In genomic region chr5:125056331-125056695, GRCm38 (mm10) we compare ENCODE assay signal across 9 mouse cellular contexts. TPM values are rescaled to one million over a fixed set of nuclear protein-coding genes. Genes with fewer than 3 reads are reported as not detected.
DNase-seq lines count a peak whose midpoint lies in the region; ATAC-seq lines count a peak whose summit lies in the region.
"Had no signal": no experiment of that assay in that cellular context is flagged by ENCODE, and none has a peak within 500 bp of the region (broad histone marks: within the 10 kb centered on the region; RNA-seq: fewer than 3 reads in every experiment).

No protein-coding gene starts in this region.

- no peaks in the 10 kb centered on the region for H3K27me3 ChIP-seq in heart, embryonic 15.5 days
- no peaks in the 10 kb centered on the region for H3K27me3 ChIP-seq in forebrain, embryonic 16.5 days (replicated peaks; ENCODE audit: control insufficient read depth, insufficient read depth, low read length)
- no peaks in the 10 kb centered on the region for H3K27me3 ChIP-seq in midbrain, embryonic 13.5 days

- H3K9me3 ChIP-seq in heart, embryonic 15.5 days (replicated peaks), result no peaks in the 10 kb centered on the region
- H3K9me3 ChIP-seq in forebrain, embryonic 16.5 days (ENCODE audit: control insufficient read depth, low read length), result no peaks in the 10 kb centered on the region
- H3K9me3 ChIP-seq in midbrain, embryonic 13.5 days, result no peaks in the 10 kb centered on the region

- intact Hi-C loops in heart, postnatal 10 days (cut with DNase I), result no loop called here

- peak overlapping the region; percentile 82 for H3K27ac ChIP-seq in heart, embryonic 15.5 days
- no peak overlapping the region for H3K27ac ChIP-seq in forebrain, embryonic 16.5 days (ENCODE audit: low read length)
- H3K27ac ChIP-seq in midbrain, embryonic 13.5 days, result peak overlapping the region; percentile 19; the same call in 1 of the 2 replicates

- no peak for ATAC-seq in heart, embryonic 15.5 days (replicated peaks; ENCODE audit: insufficient number of reproducible peaks, insufficient read depth, low FRiP score, low read depth)
- ATAC-seq in forebrain, embryonic 16.5 days, result no peak
- ATAC-seq in midbrain, embryonic 13.5 days, result no peak

- 41% methylated on average over 6 of the region's 6 CpGs for WGBS in heart, embryonic 15.5 days
- 22% methylated on average over 6 of the region's 6 CpGs for WGBS in forebrain, embryonic 16.5 days
- 12% methylated on average over 6 of the region's 6 CpGs for WGBS in midbrain, embryonic 13.5 days

- peaks cover 5% of the 10 kb centered on the region; the same call in 1 of the 2 replicates for H3K36me3 ChIP-seq in heart, embryonic 15.5 days
- H3K36me3 ChIP-seq in forebrain, embryonic 16.5 days (ENCODE audit: control insufficient read depth, insufficient read depth), result no peaks in the 10 kb centered on the region
- H3K36me3 ChIP-seq in midbrain, embryonic 13.5 days, result peaks cover 20% of the 10 kb centered on the region

- peaks cover 98% of the 10 kb centered on the region for H3K4me1 ChIP-seq in heart, embryonic 15.5 days (replicated peaks)
- peaks cover 59% of the 10 kb centered on the region for H3K4me1 ChIP-seq in forebrain, embryonic 16.5 days (replicated peaks; ENCODE audit: control insufficient read depth, insufficient read depth, low read length)
- H3K4me1 ChIP-seq in midbrain, embryonic 13.5 days (replicated peaks), result peaks cover 61% of the 10 kb centered on the region

- H3K9ac ChIP-seq in heart, embryonic 15.5 days, result no peak overlapping the region
- H3K9ac ChIP-seq in forebrain, embryonic 16.5 days (replicated peaks; ENCODE audit: low read depth, low read length), result no peak overlapping the region
- H3K9ac ChIP-seq in midbrain, embryonic 13.5 days (replicated peaks), result no peak overlapping the region

- H3K4me3 ChIP-seq in heart, embryonic 15.5 days, result peak overlapping the region; percentile 46
- H3K4me3 ChIP-seq in forebrain, embryonic 16.5 days (replicated peaks; ENCODE audit: low read length), result no peak overlapping the region
- H3K4me3 ChIP-seq in midbrain, embryonic 13.5 days (replicated peaks), result no peak overlapping the region

- no peak for DNase-seq in heart, postnatal 10 days
- DNase-seq in adrenal gland, postnatal 25 days, result peak; percentile 57
- DNase-seq in thymus, adult 18-20 months, result no peak
- DNase-seq in layer of hippocampus, postnatal 10 days (ENCODE audit: low spot score in 2 of 2), result no peak
- no peak for DNase-seq in kidney, postnatal 25 days
- DNase-seq: right cerebral cortex, postnatal 14 days had no signal

- peak overlapping the region; percentile 75 for H3K4me2 ChIP-seq in heart, embryonic 15.5 days
- H3K4me2 ChIP-seq in forebrain, embryonic 16.5 days (ENCODE audit: low read length), result peak overlapping the region; percentile 1; the same call in 1 of the 2 replicates
- no peak overlapping the region for H3K4me2 ChIP-seq in midbrain, embryonic 13.5 days (replicated peaks)

RNA-seq across cellular contexts. Expression of gene Rflna, which starts 53.3 kb away (rescaled TPM):
- 1.3 and 2.3 TPM in 2 replicates for polyA plus RNA-seq in heart, embryonic 15.5 days (2015; fragmentation: Nextera tagmentation; extraction: Ambion mirVana)
- total RNA-seq in heart, postnatal 10 days (2021), result 1 to 10 TPM; 1.6 to 2.0 TPM
- 3.9 and 4.3 TPM in 2 replicates for total RNA-seq in adrenal gland, postnatal 25 days (2021)
- 3.7 and 4.0 TPM in 2 replicates for polyA plus RNA-seq in forebrain, embryonic 16.5 days (2015; fragmentation: Nextera tagmentation; extraction: Ambion mirVana)
- 4.9 and 5.1 TPM in 2 replicates for polyA plus RNA-seq in midbrain, embryonic 13.5 days (2015; fragmentation: Nextera tagmentation; extraction: Ambion mirVana)
- total RNA-seq in layer of hippocampus, postnatal 10 days (2021), result 1 to 10 TPM; 1.5 to 1.7 TPM
